Mouse (Mus musculus) hindbrain, embryonic 15.5 days (tissue): ENCODE measurements around the gene Dnmt3l. TPM values are rescaled to one million over a fixed set of nuclear protein-coding genes. Genes with fewer than 3 reads are reported as not detected.

Source experiments
- ATAC-seq: fragments of 200-750 bp; cut with Nextera tagmentation; 2 replicates; pipeline ENCODE4 v1.8.0; 2017; ENCODE audit warnings: low read depth, moderate number of reproducible peaks, moderate TSS enrichment; ENCODE audit not compliant: low FRiP score
- H3K27ac ChIP-seq: fragments of 300-500 bp; sonication (generic); replicated peaks from 2 replicates; pipeline ENCODE4 v1.5.1; 2015; ENCODE audit warnings: mild to moderate bottlenecking, inconsistent platforms
- H3K27me3 ChIP-seq: fragments of 300-500 bp; sonication (generic); 2 replicates; pipeline ENCODE4 v1.6.1; 2015; ENCODE audit warnings: control low read depth, inconsistent platforms
- H3K36me3 ChIP-seq: fragments of 300-500 bp; sonication (generic); 2 replicates; pipeline ENCODE4 v1.6.1; 2015; ENCODE audit warnings: control low read depth, inconsistent platforms
- H3K4me1 ChIP-seq: fragments of 300-500 bp; sonication (generic); replicated peaks from 2 replicates; pipeline ENCODE4 v1.6.1; 2015; ENCODE audit warnings: control low read depth, inconsistent platforms
- H3K4me2 ChIP-seq: fragments of 300-500 bp; sonication (generic); 2 replicates; pipeline ENCODE4 v1.6.1; 2015; ENCODE audit warnings: moderate library complexity, mild to moderate bottlenecking, inconsistent platforms
- H3K4me3 ChIP-seq: fragments of 300-500 bp; sonication (generic); 2 replicates; pipeline ENCODE4 v1.5.1; 2015; ENCODE audit warnings: mild to moderate bottlenecking, inconsistent platforms
- H3K9ac ChIP-seq: fragments of 300-500 bp; sonication (generic); 2 replicates; pipeline ENCODE4 v1.6.1; 2015; ENCODE audit warnings: inconsistent platforms
- H3K9me3 ChIP-seq: fragments of 300-500 bp; sonication (generic); 2 replicates; pipeline ENCODE4 v1.6.1; 2016; ENCODE audit warnings: control low read depth, inconsistent platforms
- WGBS: fragments of 180-500 bp; shearing (Covaris S2); methylation state at CpG from one replicate; pipeline ENCODE4 v1.1.7; 2015; 5-methylcytosine and 5-hydroxymethylcytosine counted together
- polyA plus RNA-seq: library from polyadenylated mRNA; unstranded; fragments of >200 nt; fragmentation: Nextera tagmentation; extraction: Ambion mirVana; gene quantifications from 2 replicates; pipeline ENCODE4 v1.2.1, GENCODE M21; 2015

The Dnmt3l gene
- polyA plus RNA-seq, 1 experiment from 2014 or later = not detected

DNA sequence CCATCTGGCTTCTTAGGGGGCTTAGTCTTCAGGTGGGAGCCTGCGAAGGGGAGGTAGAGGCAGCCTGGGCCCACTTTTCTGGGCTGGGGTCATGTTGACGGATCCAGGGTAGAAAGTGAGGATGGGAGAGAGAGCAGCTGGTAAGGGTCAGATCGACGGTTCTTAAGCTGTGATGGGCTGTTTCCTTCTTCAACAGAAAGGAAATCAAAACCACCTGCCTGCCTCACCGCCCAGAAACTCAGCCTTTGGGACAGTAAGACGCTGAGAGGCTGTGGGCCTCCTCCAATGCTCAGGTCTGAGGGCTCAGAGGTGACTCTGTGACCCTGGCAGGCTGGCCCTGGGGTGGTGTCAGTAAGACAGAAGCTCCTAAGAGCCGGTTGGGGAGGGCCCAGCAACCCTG lies 349 bp downstream of the Dnmt3l start:
- no peaks in the 10 kb centered on the region for H3K27me3 ChIP-seq
- ATAC-seq = no peak
- peaks cover 8% of the 10 kb centered on the region for H3K4me1 ChIP-seq
- H3K27ac ChIP-seq = no peak overlapping the region
- H3K9me3 ChIP-seq = no peaks in the 10 kb centered on the region
- whole genome bisulfite sequencing = 83% methylated on average over 7 of the region's 7 CpGs
- H3K4me2 ChIP-seq = no peak overlapping the region
- H3K36me3 ChIP-seq = no peaks in the 10 kb centered on the region
- H3K9ac ChIP-seq = no peak overlapping the region
- no peak overlapping the region for H3K4me3 ChIP-seq

DNA sequence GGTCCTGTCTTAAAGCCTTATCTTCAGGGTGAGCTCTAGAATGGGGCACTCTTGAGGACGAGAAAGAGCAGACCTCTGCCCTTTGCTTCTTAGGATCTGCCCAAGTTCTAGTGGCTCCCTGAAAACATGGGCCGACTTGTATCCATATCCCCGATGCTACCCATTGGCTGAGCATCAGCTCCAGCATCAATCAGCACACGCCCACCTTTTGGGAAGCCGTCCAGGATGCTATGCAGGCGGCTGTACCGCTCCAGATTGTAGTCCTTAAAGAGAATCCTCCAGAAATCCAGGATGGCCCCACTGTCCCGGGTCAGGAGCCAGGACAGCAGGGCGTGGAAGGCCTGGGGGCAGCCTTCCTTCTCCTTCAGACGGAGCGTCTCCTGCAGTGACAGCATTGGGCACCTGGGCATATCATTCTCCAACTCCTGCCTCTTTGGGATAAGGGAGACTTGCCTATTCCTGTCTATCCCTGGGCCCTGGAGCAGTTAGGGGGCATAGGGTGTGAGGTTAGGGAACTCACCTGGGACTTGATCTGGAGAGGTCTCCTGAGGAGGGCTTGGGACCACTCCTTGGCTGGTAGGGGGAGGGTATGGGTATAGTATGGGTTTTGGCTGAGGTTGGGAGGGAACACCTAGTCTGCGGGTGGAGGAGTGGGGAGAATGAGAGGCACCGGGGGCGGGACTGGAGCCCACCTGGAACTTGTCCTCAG lies 1.1 kb downstream of the Dnmt3l start:
- peaks cover 8% of the 10 kb centered on the region for H3K4me1 ChIP-seq
- H3K36me3 ChIP-seq = no peaks in the 10 kb centered on the region
- H3K4me3 ChIP-seq = peak overlapping the region; percentile 32
- peak overlapping the region; percentile 56 for H3K4me2 ChIP-seq
- H3K27me3 ChIP-seq = no peaks in the 10 kb centered on the region
- ATAC-seq = peak; percentile 24; the same call in 1 of the 2 replicates
- 0 out of 2 replicates have a peak overlapping the region, but pooled peaks have one; percentile 25 for H3K9ac ChIP-seq
- 64% methylated on average over 14 of the region's 14 CpGs for WGBS
- H3K27ac ChIP-seq = no peak overlapping the region
- H3K9me3 ChIP-seq = no peaks in the 10 kb centered on the region

DNA sequence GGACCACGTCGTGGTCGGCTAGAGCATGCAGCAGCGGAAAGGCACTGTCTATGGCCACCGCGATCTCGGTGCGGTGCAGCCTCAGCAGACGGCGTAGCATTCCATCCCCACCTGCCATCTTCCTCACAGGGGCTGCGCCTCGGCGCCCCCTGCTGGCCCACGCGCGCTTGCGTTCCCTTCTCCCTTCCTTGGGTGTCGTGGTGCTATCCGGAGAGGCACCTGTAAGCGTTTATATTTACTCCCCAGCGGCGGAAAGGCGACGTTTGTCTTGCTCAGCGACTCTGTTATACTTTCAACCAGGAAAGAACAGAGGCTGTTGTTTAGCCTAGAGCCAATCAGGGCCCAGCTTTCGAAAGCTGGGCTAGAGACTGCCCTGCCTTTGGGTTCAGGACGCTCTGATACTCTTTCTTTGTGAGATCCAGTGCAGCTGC lies 1.7 kb downstream of the Dnmt3l start, which contains the start of gene Aire:
Gene Aire, minus strand, starts transcription at position 205 of the 431 bp plus-strand sequence.
- peak within 1 kb of the TSS; percentile 25; the same call in 1 of the 2 replicates for H3K9ac ChIP-seq

DNA sequence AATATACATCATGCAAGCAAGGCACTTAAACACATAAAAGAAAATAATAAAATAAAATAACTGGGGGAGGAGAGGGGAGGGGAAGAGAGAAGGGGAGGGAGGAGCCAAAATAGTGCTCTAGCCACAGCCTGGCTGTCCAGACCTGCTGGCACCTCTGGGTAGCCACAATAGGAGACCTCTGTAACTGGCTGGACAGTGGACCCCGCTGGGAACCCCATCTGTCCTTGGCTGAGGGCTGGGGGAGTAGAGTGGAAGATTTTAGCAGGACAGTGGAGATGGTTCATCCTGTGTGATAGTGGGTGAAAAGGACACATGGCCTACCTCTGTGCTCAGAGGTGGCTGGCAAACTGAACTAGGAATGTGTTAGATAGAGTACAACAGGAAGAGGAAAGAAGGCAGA lies 2.8 kb downstream of the Dnmt3l start:
- Histone ChIP-seq H3K27ac (no peak overlapping the region), H3K4me3 (no peak overlapping the region)
- 81% methylated on average over 1 of the region's 1 CpGs for WGBS

More for the DNA sequence above, 1.7 kb downstream of the Dnmt3l start, which contains the start of gene Aire:
- H3K9me3 ChIP-seq = no peaks in the 10 kb centered on the region
- peak; percentile 75; the same call in 1 of the 2 replicates for ATAC-seq
- H3K4me1 ChIP-seq = peaks cover 8% of the 10 kb centered on the region
- peak within 1 kb of the TSS; percentile 56 for H3K4me2 ChIP-seq
- H3K27ac ChIP-seq = no peak within 1 kb of the TSS
- no peaks in the 10 kb centered on the region for H3K36me3 ChIP-seq
- H3K27me3 ChIP-seq = no peaks in the 10 kb centered on the region
- 2% methylated on average over 27 of the region's 27 CpGs for WGBS
- peak within 1 kb of the TSS; percentile 32 for H3K4me3 ChIP-seq

DNA sequence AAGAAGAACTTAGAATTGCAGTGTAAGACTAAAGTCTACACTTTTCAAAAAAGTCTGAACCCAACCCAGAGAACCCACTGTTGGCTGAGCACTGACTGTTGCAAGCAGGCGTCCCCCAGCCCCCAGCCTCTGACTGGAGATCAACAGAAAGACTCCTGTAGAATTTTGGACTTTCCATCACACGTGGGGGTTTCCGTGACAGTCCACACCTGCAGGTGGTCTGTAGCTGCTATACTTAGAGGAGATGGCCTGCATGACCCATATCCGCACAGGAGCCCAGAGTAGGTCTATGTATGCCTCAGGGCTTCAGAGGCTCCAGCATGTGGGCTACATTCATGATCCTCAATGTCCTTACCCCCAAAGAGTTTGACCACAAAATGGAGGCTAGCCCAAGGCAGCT lies 4.6 kb downstream of the Dnmt3l start:
- H3K9me3 ChIP-seq = no peaks in the 10 kb centered on the region
- H3K27ac ChIP-seq = no peak overlapping the region
- ATAC-seq = no peak
- H3K36me3 ChIP-seq = no peaks in the 10 kb centered on the region
- peaks cover 8% of the 10 kb centered on the region for H3K4me1 ChIP-seq
- 92% methylated on average over 4 of the region's 4 CpGs for WGBS
- no peak overlapping the region for H3K9ac ChIP-seq
- no peaks in the 10 kb centered on the region for H3K27me3 ChIP-seq
- no peak overlapping the region for H3K4me2 ChIP-seq
- H3K4me3 ChIP-seq = no peak overlapping the region

More for the DNA sequence above, 2.8 kb downstream of the Dnmt3l start:
- no peaks in the 10 kb centered on the region for H3K9me3 ChIP-seq
- H3K27me3 ChIP-seq = no peaks in the 10 kb centered on the region
- peaks cover 8% of the 10 kb centered on the region for H3K4me1 ChIP-seq
- ATAC-seq = no peak
- no peak overlapping the region for H3K4me2 ChIP-seq
- H3K36me3 ChIP-seq = no peaks in the 10 kb centered on the region
- H3K9ac ChIP-seq = no peak overlapping the region

DNA sequence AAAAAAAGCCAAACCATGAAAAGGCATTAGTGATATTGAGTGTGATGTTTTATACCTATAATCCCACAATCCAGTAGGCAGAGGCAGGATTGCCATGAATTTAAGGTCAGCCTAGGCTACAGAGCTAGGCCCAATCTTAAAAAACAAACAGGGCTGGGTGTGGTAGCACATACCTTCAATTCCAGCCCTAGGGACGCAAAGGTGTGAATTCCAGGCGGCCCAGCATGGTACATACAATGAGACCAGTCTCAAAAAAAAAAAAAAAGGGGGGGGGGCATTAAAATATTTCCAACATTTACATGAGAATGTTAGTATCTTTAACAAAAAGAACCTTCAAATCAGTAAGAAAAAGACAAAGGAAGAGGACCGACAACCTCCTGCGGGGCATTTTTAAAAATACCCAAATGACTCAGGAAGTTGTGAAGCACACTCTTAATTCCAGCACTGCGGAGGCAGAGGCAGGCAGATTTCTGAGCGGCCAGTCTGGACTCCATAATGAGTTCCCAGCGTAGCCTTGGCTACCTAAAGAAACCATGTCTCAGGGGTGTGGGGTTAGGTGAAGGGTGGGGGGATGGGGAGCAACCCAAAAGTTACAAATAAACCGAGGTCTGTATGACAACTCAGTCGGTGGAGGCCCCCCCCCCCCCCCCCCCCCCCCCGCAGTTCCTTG lies 6.4 kb downstream of the Dnmt3l start:
- H3K4me3 ChIP-seq = no peak overlapping the region
- H3K36me3 ChIP-seq = no peaks in the 10 kb centered on the region
- no peak for ATAC-seq
- no peaks in the 10 kb centered on the region for H3K9me3 ChIP-seq
- peaks cover 5% of the 10 kb centered on the region for H3K4me1 ChIP-seq
- no peak overlapping the region for H3K9ac ChIP-seq
- no peaks in the 10 kb centered on the region for H3K27me3 ChIP-seq
- H3K4me2 ChIP-seq = no peak overlapping the region
- no peak overlapping the region for H3K27ac ChIP-seq
- WGBS = 89% methylated on average over 9 of the region's 10 CpGs

DNA sequence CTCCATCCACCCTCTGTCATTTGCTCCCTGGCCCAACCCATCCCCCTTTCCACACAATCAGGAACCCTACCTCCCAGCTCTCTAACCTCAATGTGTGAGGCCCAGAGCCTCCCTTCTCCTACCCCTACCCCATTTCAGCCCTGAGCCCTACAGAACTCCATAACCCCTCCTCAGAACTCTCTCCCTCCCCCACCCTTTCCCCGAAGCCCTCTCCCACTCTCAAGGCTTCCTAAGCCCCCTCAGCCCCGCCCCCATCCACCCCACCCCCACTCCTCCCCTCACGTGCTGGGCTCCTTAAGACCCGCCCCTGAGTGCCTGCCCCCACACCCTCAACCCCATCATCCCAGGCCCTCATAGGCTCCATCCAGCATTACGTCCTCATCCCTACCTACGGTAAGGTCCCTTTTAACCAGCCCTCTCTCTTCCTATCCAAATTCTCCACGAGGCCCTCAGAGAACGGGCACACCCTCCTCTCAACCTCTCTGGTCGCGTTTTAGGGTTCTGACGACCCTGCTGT lies 7.8 kb downstream of the Dnmt3l start:
- Histone ChIP-seq H3K27me3 (no peaks in the 10 kb centered on the region), H3K9me3 (no peaks in the 10 kb centered on the region), H3K4me1 (no peaks in the 10 kb centered on the region), H3K36me3 (no peaks in the 10 kb centered on the region), H3K4me3 (no peak overlapping the region), H3K9ac (no peak overlapping the region), H3K27ac (no peak overlapping the region), H3K4me2 (no peak overlapping the region)
- WGBS = 61% methylated on average over 11 of the region's 11 CpGs
- ATAC-seq = no peak

DNA sequence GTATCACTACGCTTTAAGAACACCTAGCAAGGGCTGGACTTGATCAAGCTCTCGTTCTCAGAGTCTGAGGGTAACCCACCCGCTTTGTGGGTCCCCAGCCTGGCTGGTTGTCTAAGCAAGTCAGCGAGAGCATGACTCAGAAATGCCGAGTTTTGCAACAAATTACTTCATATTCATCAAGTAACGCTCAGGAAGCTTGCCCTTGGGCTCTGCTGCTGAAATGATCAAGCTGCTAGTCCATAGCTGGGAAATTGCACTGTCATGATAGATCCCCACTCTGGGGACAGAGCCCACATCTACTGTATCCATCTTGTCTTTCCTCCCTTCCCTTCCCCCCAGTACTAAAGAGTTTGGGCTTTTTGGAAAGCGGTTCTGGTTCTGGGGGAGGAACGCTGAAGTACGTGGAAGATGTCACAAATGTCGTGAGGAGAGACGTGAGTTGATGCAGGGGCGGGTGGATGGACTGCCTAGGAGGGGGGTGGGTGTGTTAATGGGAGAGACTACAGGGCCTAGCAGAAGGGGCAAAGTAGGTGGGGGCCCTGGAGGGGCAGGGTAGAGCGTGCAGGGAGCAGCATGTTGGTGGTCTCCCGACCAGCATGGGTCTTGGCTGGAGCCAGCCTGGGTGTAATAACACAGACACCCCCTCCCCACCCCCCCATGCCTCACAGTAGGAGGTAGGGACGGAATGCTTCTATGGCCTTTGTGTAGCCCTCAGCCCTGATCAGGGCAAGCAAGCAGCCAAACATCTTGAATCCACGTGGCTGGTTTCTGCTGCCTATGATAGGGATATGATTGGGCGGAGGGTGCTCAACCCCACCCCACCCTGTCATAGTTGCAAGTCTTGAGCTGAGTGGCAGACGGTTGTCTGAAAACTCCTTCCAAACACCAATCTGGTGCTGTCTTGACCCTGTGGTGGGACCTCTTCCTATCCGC lies 13.2 kb downstream of the Dnmt3l start:
- 66% methylated on average over 19 of the region's 19 CpGs for WGBS
- no peaks in the 10 kb centered on the region for H3K9me3 ChIP-seq
- no peak overlapping the region for H3K27ac ChIP-seq
- no peak overlapping the region for H3K4me3 ChIP-seq
- no peaks in the 10 kb centered on the region for H3K36me3 ChIP-seq
- ATAC-seq = no peak
- no peaks in the 10 kb centered on the region for H3K4me1 ChIP-seq
- no peaks in the 10 kb centered on the region for H3K27me3 ChIP-seq
- no peak overlapping the region for H3K4me2 ChIP-seq
- no peak overlapping the region for H3K9ac ChIP-seq

DNA sequence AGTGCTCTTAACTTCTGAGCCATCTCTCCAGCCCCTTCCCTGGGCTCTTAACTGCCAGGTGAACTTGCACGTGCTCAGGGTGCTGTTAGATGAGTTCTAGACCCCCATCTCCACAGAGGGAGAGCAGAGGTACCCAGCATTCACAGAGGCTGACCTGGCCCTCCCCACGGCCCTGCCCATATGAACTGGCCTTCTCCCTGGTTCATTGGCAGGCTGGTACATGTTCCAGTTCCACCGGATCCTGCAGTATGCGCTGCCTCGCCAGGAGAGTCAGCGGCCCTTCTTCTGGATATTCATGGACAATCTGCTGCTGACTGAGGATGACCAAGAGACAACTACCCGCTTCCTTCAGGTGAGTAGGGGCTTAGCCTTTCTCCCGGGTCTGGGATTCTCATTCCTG lies 15.3 kb downstream of the Dnmt3l start:
- H3K4me1 ChIP-seq = no peaks in the 10 kb centered on the region
- no peaks in the 10 kb centered on the region for H3K36me3 ChIP-seq
- no peak for ATAC-seq
- no peaks in the 10 kb centered on the region for H3K9me3 ChIP-seq
- no peak overlapping the region for H3K9ac ChIP-seq
- no peak overlapping the region for H3K27ac ChIP-seq
- H3K4me2 ChIP-seq = no peak overlapping the region
- H3K27me3 ChIP-seq = no peaks in the 10 kb centered on the region
- 91% methylated on average over 8 of the region's 8 CpGs for WGBS
- no peak overlapping the region for H3K4me3 ChIP-seq

DNA sequence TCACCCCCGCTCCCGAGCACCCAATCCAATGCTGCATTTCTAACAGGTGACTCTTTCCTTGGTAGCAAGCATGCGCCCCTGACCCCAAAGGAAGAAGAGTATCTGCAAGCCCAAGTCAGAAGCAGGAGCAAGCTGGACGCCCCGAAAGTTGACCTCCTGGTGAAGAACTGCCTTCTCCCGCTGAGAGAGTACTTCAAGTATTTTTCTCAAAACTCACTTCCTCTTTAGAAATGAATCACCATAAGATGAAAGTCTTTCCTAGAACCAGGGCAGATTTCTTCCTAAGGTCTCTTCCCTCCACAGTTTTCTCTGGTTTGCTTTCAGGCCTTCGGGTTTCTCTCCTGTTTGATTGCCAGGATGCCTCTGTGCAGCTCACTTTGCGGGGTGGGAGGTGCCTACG lies 21.4 kb downstream of the Dnmt3l start:
- Histone ChIP-seq H3K9ac (no peak overlapping the region), H3K4me1 (no peaks in the 10 kb centered on the region), H3K4me2 (no peak overlapping the region), H3K9me3 (no peaks in the 10 kb centered on the region), H3K36me3 (no peaks in the 10 kb centered on the region), H3K27ac (no peak overlapping the region), H3K27me3 (0 out of 2 replicates have a peak, but pooled peaks cover 5% of the 10 kb centered on the region), H3K4me3 (no peak overlapping the region)
- no peak for ATAC-seq
- WGBS = 93% methylated on average over 9 of the region's 9 CpGs

DNA sequence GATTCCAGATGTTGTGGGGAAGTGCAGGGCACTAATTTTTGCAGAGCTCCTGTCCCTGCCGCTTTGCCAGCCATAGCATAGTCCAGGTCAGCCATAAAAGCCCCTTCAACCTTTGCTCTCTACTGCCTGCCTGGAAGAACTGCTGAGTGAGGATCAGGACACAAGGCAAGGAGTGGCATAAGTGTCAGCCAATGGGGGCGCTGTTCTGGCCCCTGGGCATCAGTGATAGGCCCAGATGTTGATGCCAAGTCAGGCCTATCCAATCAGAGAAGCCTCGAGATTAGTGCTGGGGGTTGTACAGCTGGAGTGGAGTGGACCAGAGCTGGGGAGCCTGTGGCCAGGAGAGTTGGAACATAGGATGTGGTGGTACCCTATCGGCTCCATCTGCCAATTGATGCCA lies 25.5 kb downstream of the Dnmt3l start:
- ATAC-seq = no peak
- H3K9me3 ChIP-seq = no peaks in the 10 kb centered on the region
- 41% methylated on average over 4 of the region's 4 CpGs for WGBS

More for the DNA sequence above, 25.5 kb downstream of the Dnmt3l start:
- Histone ChIP-seq H3K9ac (no peak overlapping the region), H3K4me2 (no peak overlapping the region), H3K4me3 (no peak overlapping the region), H3K36me3 (no peaks in the 10 kb centered on the region), H3K27ac (no peak overlapping the region), H3K4me1 (peaks cover 16% of the 10 kb centered on the region), H3K27me3 (peaks cover 19% of the 10 kb centered on the region)
